Mouse (Mus musculus): ENCODE measurements at regions not wholly inside any gene's neighbourhood (a gene's known extent, or its start where the extent isn't known, plus 50 kb on each side); places are given as distances from the start of the nearest gene placed in this dataset.

GRCm38 (mm10) chr5:111891261-111891693, 157.6 kb downstream of the Gm26897 start:
- 37% methylated on average over 8 of the region's 8 CpGs for WGBS
- Histone ChIP-seq H3K27me3 (ENCODE audit: control insufficient read depth, insufficient read depth, low read length) (no peaks in the 10 kb centered on the region), H3K4me2 (replicated peaks; ENCODE audit: low read depth, low read length) (no peak overlapping the region), H3K9ac (replicated peaks; ENCODE audit: low read depth, low read length) (no peak overlapping the region), H3K36me3 (ENCODE audit: control insufficient read depth, insufficient read depth, low read length) (no peaks in the 10 kb centered on the region), H3K9me3 (ENCODE audit: control insufficient read depth, low read depth, low read length) (no peaks in the 10 kb centered on the region), H3K4me1 (ENCODE audit: control insufficient read depth, insufficient read depth, low read length) (peaks cover 34% of the 10 kb centered on the region), H3K4me3 (ENCODE audit: low read depth, low read length) (no peak overlapping the region), H3K27ac (ENCODE audit: low read length) (peak overlapping the region; percentile 92)
- peak; percentile 10; the same call in 1 of the 2 replicates for ATAC-seq (ENCODE audit: insufficient number of reproducible peaks, insufficient read depth, low FRiP score, low read depth)

GRCm38 (mm10) chr5:111892956-111893355, 159.2 kb downstream of the Gm26897 start:
- no peaks in the 10 kb centered on the region for H3K9me3 ChIP-seq (ENCODE audit: control insufficient read depth, low read depth, low read length)
- no peaks in the 10 kb centered on the region for H3K27me3 ChIP-seq (ENCODE audit: control insufficient read depth, insufficient read depth, low read length)
- H3K9ac ChIP-seq (replicated peaks; ENCODE audit: low read depth, low read length): no peak overlapping the region
- peaks cover 34% of the 10 kb centered on the region for H3K4me1 ChIP-seq (ENCODE audit: control insufficient read depth, insufficient read depth, low read length)
- ATAC-seq (ENCODE audit: insufficient number of reproducible peaks, insufficient read depth, low FRiP score, low read depth): no peak
- 39% methylated on average over 3 of the region's 3 CpGs for WGBS
- H3K4me3 ChIP-seq (ENCODE audit: low read depth, low read length): no peak overlapping the region
- peak overlapping the region; percentile 80; the same call in 1 of the 2 replicates for H3K27ac ChIP-seq (ENCODE audit: low read length)
- no peak overlapping the region for H3K4me2 ChIP-seq (replicated peaks; ENCODE audit: low read depth, low read length)
- no peaks in the 10 kb centered on the region for H3K36me3 ChIP-seq (ENCODE audit: control insufficient read depth, insufficient read depth, low read length)

GRCm38 (mm10) chr5:111893905-111894311, 160.2 kb downstream of the Gm26897 start:
- no peaks in the 10 kb centered on the region for H3K9me3 ChIP-seq (ENCODE audit: control insufficient read depth, low read depth, low read length)
- no peaks in the 10 kb centered on the region for H3K36me3 ChIP-seq (ENCODE audit: control insufficient read depth, insufficient read depth, low read length)
- no peak overlapping the region for H3K9ac ChIP-seq (replicated peaks; ENCODE audit: low read depth, low read length)
- no peak overlapping the region for H3K4me3 ChIP-seq (ENCODE audit: low read depth, low read length)
- no peaks in the 10 kb centered on the region for H3K27me3 ChIP-seq (ENCODE audit: control insufficient read depth, insufficient read depth, low read length)
- ATAC-seq (ENCODE audit: insufficient number of reproducible peaks, insufficient read depth, low FRiP score, low read depth): peak; percentile 80
- H3K4me2 ChIP-seq (replicated peaks; ENCODE audit: low read depth, low read length): peak overlapping the region; percentile 44
- H3K27ac ChIP-seq (ENCODE audit: low read length): peak overlapping the region; percentile 80
- WGBS: under 1% methylated on average over 11 of the region's 11 CpGs
- H3K4me1 ChIP-seq (ENCODE audit: control insufficient read depth, insufficient read depth, low read length): peaks cover 34% of the 10 kb centered on the region

GRCm38 (mm10) chr5:111897568-111897967, 163.8 kb downstream of the Gm26897 start:
- Histone ChIP-seq H3K36me3 (ENCODE audit: control insufficient read depth, insufficient read depth, low read length) (no peaks in the 10 kb centered on the region), H3K4me2 (replicated peaks; ENCODE audit: low read depth, low read length) (no peak overlapping the region), H3K27me3 (ENCODE audit: control insufficient read depth, insufficient read depth, low read length) (no peaks in the 10 kb centered on the region), H3K27ac (ENCODE audit: low read length) (no peak overlapping the region), H3K9me3 (ENCODE audit: control insufficient read depth, low read depth, low read length) (no peaks in the 10 kb centered on the region), H3K4me1 (ENCODE audit: control insufficient read depth, insufficient read depth, low read length) (peaks cover 21% of the 10 kb centered on the region), H3K9ac (replicated peaks; ENCODE audit: low read depth, low read length) (no peak overlapping the region), H3K4me3 (ENCODE audit: low read depth, low read length) (no peak overlapping the region)
- no peak for ATAC-seq (ENCODE audit: insufficient number of reproducible peaks, insufficient read depth, low FRiP score, low read depth)
- WGBS: 60% methylated on average over 4 of the region's 4 CpGs

GRCm38 (mm10) chr5:111898482-111898881, 164.8 kb downstream of the Gm26897 start:
- no peak for ATAC-seq (ENCODE audit: insufficient number of reproducible peaks, insufficient read depth, low FRiP score, low read depth)
- no peak overlapping the region for H3K4me2 ChIP-seq (replicated peaks; ENCODE audit: low read depth, low read length)
- no peak overlapping the region for H3K27ac ChIP-seq (ENCODE audit: low read length)
- H3K9ac ChIP-seq (replicated peaks; ENCODE audit: low read depth, low read length): no peak overlapping the region
- peaks cover 13% of the 10 kb centered on the region for H3K4me1 ChIP-seq (ENCODE audit: control insufficient read depth, insufficient read depth, low read length)
- H3K36me3 ChIP-seq (ENCODE audit: control insufficient read depth, insufficient read depth, low read length): no peaks in the 10 kb centered on the region
- no peaks in the 10 kb centered on the region for H3K9me3 ChIP-seq (ENCODE audit: control insufficient read depth, low read depth, low read length)
- 62% methylated on average over 12 of the region's 12 CpGs for WGBS
- H3K4me3 ChIP-seq (ENCODE audit: low read depth, low read length): no peak overlapping the region
- H3K27me3 ChIP-seq (ENCODE audit: control insufficient read depth, insufficient read depth, low read length): no peaks in the 10 kb centered on the region

GRCm38 (mm10) chr5:111901197-111901596, 167.5 kb downstream of the Gm26897 start:
- H3K27ac ChIP-seq (ENCODE audit: low read length): no peak overlapping the region
- no peaks in the 10 kb centered on the region for H3K4me1 ChIP-seq (ENCODE audit: control insufficient read depth, insufficient read depth, low read length)
- WGBS: 67% methylated on average over 5 of the region's 5 CpGs
- ATAC-seq (ENCODE audit: insufficient number of reproducible peaks, insufficient read depth, low FRiP score, low read depth): no peak
- H3K9me3 ChIP-seq (ENCODE audit: control insufficient read depth, low read depth, low read length): no peaks in the 10 kb centered on the region
- H3K4me2 ChIP-seq (replicated peaks; ENCODE audit: low read depth, low read length): no peak overlapping the region
- H3K4me3 ChIP-seq (ENCODE audit: low read depth, low read length): no peak overlapping the region
- no peaks in the 10 kb centered on the region for H3K36me3 ChIP-seq (ENCODE audit: control insufficient read depth, insufficient read depth, low read length)
- H3K9ac ChIP-seq (replicated peaks; ENCODE audit: low read depth, low read length): no peak overlapping the region
- no peaks in the 10 kb centered on the region for H3K27me3 ChIP-seq (ENCODE audit: control insufficient read depth, insufficient read depth, low read length)

- H3K4me2 ChIP-seq (replicated peaks; ENCODE audit: low read depth, low read length): no peak overlapping the region
- H3K9me3 ChIP-seq (ENCODE audit: control insufficient read depth, low read depth, low read length): no peaks in the 10 kb centered on the region
- no peaks in the 10 kb centered on the region for H3K27me3 ChIP-seq (ENCODE audit: control insufficient read depth, insufficient read depth, low read length)
- ATAC-seq (ENCODE audit: insufficient number of reproducible peaks, insufficient read depth, low FRiP score, low read depth): no peak
- no peak overlapping the region for H3K9ac ChIP-seq (replicated peaks; ENCODE audit: low read depth, low read length)
- H3K27ac ChIP-seq (ENCODE audit: low read length): no peak overlapping the region
- H3K4me3 ChIP-seq (ENCODE audit: low read depth, low read length): no peak overlapping the region
- H3K36me3 ChIP-seq (ENCODE audit: control insufficient read depth, insufficient read depth, low read length): no peaks in the 10 kb centered on the region
- WGBS: 10% methylated on average over 5 of the region's 5 CpGs
- H3K4me1 ChIP-seq (ENCODE audit: control insufficient read depth, insufficient read depth, low read length): no peaks in the 10 kb centered on the region
Measured at GRCm38 (mm10) chr5:111901678-111902077, 168.0 kb downstream of the Gm26897 start.

- Histone ChIP-seq H3K27me3 (ENCODE audit: control insufficient read depth, insufficient read depth, low read length) (no peaks in the 10 kb centered on the region), H3K4me1 (ENCODE audit: control insufficient read depth, insufficient read depth, low read length) (no peaks in the 10 kb centered on the region), H3K27ac (ENCODE audit: low read length) (no peak overlapping the region), H3K9ac (replicated peaks; ENCODE audit: low read depth, low read length) (no peak overlapping the region), H3K36me3 (ENCODE audit: control insufficient read depth, insufficient read depth, low read length) (no peaks in the 10 kb centered on the region), H3K4me3 (ENCODE audit: low read depth, low read length) (no peak overlapping the region), H3K9me3 (ENCODE audit: control insufficient read depth, low read depth, low read length) (no peaks in the 10 kb centered on the region), H3K4me2 (replicated peaks; ENCODE audit: low read depth, low read length) (no peak overlapping the region)
- ATAC-seq (ENCODE audit: insufficient number of reproducible peaks, insufficient read depth, low FRiP score, low read depth): no peak
- WGBS: 83% methylated on average over 14 of the region's 14 CpGs
Measured at GRCm38 (mm10) chr5:111908085-111908484, 174.4 kb downstream of the Gm26897 start.

- ATAC-seq (ENCODE audit: insufficient number of reproducible peaks, insufficient read depth, low FRiP score, low read depth): no peak
- H3K9ac ChIP-seq (replicated peaks; ENCODE audit: low read depth, low read length): no peak overlapping the region
- H3K9me3 ChIP-seq (ENCODE audit: control insufficient read depth, low read depth, low read length): peaks cover 4% of the 10 kb centered on the region; the same call in 1 of the 2 replicates
- no peak overlapping the region for H3K4me2 ChIP-seq (replicated peaks; ENCODE audit: low read depth, low read length)
- 74% methylated on average over 8 of the region's 8 CpGs for WGBS
- H3K4me3 ChIP-seq (ENCODE audit: low read depth, low read length): no peak overlapping the region
- H3K27me3 ChIP-seq (ENCODE audit: control insufficient read depth, insufficient read depth, low read length): no peaks in the 10 kb centered on the region
- no peaks in the 10 kb centered on the region for H3K4me1 ChIP-seq (ENCODE audit: control insufficient read depth, insufficient read depth, low read length)
- no peaks in the 10 kb centered on the region for H3K36me3 ChIP-seq (ENCODE audit: control insufficient read depth, insufficient read depth, low read length)
- H3K27ac ChIP-seq (ENCODE audit: low read length): no peak overlapping the region
Measured at GRCm38 (mm10) chr5:111910514-111910913, 176.8 kb downstream of the Gm26897 start.
